Mouse (Mus musculus) limb, embryonic 11.5 days (tissue): Measurements from ENCODE around the gene Phc3. TPM values are rescaled to one million over a fixed set of nuclear protein-coding genes. Genes with fewer than 3 reads are reported as not detected.

Experiments
- ATAC-seq: fragments of 200-750 bp; cut with Nextera tagmentation; 2 replicates; pipeline ENCODE4 v1.8.0; 2017; ENCODE audit warnings: low read depth; ENCODE audit not compliant: insufficient number of reproducible peaks, low FRiP score, low TSS enrichment
- DNase-seq: peaks from one replicate; pipeline ENCODE4 v3.0.0-alpha.2; 2015; ENCODE audit warnings: low spot score
- H3K27ac ChIP-seq: fragments of 300-500 bp; sonication (generic); replicated peaks from 2 replicates; pipeline ENCODE4 v1.5.1; 2014; ENCODE audit warnings: low read depth, mild to moderate bottlenecking, low read length
- H3K27me3 ChIP-seq: fragments of 300-500 bp; sonication (generic); 2 replicates; pipeline ENCODE4 v1.6.1; 2014; ENCODE audit warnings: mild to moderate bottlenecking, low read length, mixed read lengths; ENCODE audit not compliant: control insufficient read depth, insufficient read depth
- H3K36me3 ChIP-seq: fragments of 300-500 bp; sonication (generic); 2 replicates; pipeline ENCODE4 v1.6.1; 2014; ENCODE audit warnings: mild to moderate bottlenecking, low read length, moderate library complexity, mixed read lengths; ENCODE audit not compliant: control insufficient read depth, insufficient read depth
- H3K4me1 ChIP-seq: fragments of 300-500 bp; sonication (generic); 2 replicates; pipeline ENCODE4 v1.6.1; 2014; ENCODE audit warnings: low read length, mixed read lengths; ENCODE audit not compliant: control insufficient read depth, insufficient read depth
- H3K4me2 ChIP-seq: fragments of 300-500 bp; sonication (generic); 2 replicates; pipeline ENCODE4 v1.6.1; 2014; ENCODE audit warnings: low read depth, mild to moderate bottlenecking, moderate library complexity; ENCODE audit not compliant: severe bottlenecking
- H3K4me3 ChIP-seq: fragments of 300-500 bp; sonication (generic); 2 replicates; pipeline ENCODE4 v1.5.1; 2014; ENCODE audit warnings: low read depth, low read length
- H3K9ac ChIP-seq: fragments of 300-500 bp; sonication (generic); 2 replicates; pipeline ENCODE4 v1.6.1; 2014; ENCODE audit warnings: mild to moderate bottlenecking, low read length
- H3K9me3 ChIP-seq: fragments of 300-500 bp; sonication (generic); 2 replicates; pipeline ENCODE4 v1.6.1; 2016; ENCODE audit warnings: low read length; ENCODE audit not compliant: control insufficient read depth
- WGBS: fragments of 180-500 bp; shearing (Covaris S2); extraction: QIAGEN DNeasy Blood & Tissue Kit; methylation state at CpG from one replicate; pipeline ENCODE4 v1.1.7; 2014; 5-methylcytosine and 5-hydroxymethylcytosine counted together
- polyA plus RNA-seq: library from polyadenylated mRNA; unstranded; fragments of >200 nt; fragmentation: Nextera tagmentation; extraction: Ambion mirVana; gene quantifications from 2 replicates; pipeline ENCODE4 v1.2.1, GENCODE M21; 2014

Gene Phc3
- polyA plus RNA-seq, 1 experiment from 2014 or later: 4.6 TPM

DNA sequence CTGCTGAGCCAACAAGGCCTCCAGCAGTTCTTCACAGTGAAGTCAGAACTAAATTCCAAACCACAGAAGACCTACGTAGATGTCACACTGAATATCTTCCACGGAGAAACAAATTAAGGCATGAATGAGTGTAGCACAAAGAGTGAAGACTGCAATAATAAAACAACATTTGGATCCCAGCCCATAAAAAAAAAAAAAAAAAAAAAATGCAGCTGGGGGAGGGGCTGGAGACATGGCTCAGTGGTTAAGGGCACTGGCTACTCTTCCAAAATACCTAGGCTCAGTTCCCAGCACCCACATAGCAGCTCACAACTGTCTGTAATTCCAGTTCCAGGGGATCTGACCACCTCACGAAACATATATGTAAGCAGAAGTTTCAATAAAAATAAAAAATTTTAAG, 5.0 kb downstream of the Phc3 start:
- Histone ChIP-seq H3K4me3 (no peak overlapping the region), H3K4me1 (peaks cover 6% of the 10 kb centered on the region; the same call in 1 of the 2 replicates), H3K27ac (no peak overlapping the region), H3K9me3 (no peaks in the 10 kb centered on the region), H3K36me3 (peaks cover 8% of the 10 kb centered on the region; the same call in 1 of the 2 replicates), H3K27me3 (no peaks in the 10 kb centered on the region), H3K9ac (no peak overlapping the region), H3K4me2 (no peak overlapping the region)
- DNase-seq (no peak), ATAC-seq (no peak)
- WGBS: 93% methylated on average over 3 of the region's 3 CpGs

DNA sequence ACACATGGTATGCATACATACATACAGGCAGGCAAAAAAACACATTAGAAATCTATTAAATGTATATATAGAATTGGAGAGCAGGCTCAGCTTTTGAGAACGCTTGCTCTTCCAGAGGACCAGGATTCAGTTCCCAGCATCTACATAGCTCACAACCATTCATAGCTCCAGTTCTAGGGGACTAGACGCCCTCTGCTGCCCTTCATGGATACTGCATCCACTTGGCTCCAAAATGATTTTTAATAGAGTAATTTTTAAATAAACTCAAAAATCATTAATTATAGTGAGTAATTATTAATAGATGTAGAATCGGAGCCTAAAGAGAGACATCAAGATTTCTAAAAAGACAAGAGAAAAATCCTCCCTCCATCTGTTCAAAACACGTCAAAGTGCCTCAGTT, 6.1 kb downstream of the Phc3 start:
- no peak overlapping the region for H3K4me2 ChIP-seq
- no peaks in the 10 kb centered on the region for H3K9me3 ChIP-seq
- peaks cover 12% of the 10 kb centered on the region; the same call in 1 of the 2 replicates for H3K36me3 ChIP-seq
- H3K27ac ChIP-seq: no peak overlapping the region
- 88% methylated on average over 4 of the region's 4 CpGs for WGBS
- H3K4me3 ChIP-seq: no peak overlapping the region
- H3K4me1 ChIP-seq: peaks cover 3% of the 10 kb centered on the region; the same call in 1 of the 2 replicates
- ATAC-seq (no peak), DNase-seq (no peak)
- H3K9ac ChIP-seq: no peak overlapping the region
- H3K27me3 ChIP-seq: no peaks in the 10 kb centered on the region

DNA sequence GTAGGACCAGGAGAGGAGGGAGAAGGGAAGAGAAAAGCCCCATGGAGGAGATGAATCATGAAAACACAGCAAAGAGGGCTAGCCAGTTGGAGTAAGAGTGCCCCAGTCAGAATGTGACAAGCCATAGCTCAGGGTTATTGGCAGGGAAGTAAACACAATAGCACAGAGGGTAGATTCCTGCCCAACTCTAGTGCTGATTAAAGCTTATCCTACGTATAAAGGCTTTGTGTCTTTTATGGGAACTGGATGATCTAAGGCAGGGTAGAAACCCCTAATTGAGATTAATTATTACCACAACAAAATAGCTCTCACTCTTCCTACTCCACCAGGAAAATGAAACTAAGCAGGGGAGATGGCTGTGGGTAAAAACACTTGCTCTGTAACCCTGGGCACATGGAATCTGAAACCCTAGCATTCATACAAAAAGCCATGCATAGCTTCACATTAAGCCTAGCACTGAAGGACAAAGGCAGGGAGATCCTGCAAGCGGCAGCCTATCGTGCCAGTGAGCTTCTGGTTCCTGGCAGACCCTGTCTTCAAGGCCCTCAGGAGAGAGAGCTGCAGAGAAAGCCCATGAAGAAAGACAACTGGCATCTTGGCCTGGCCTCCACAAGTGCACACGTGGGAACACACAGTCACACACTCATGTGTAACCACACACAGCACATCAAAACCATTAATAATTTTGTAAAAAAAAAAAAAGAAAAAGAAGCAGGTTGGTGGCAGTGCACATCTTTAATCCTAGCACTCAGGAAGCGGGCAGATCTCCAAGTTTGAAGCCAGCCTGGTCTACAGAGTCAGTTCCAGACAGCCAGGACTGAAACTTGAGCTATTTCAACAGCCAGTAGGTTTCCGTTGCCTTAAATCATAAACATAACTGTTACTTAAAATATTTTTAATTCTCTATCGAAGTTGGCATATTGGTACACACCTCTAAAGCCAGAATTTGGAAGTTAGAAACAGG, 9.1 kb downstream of the Phc3 start:
- DNase-seq (no peak), ATAC-seq (no peak)
- Histone ChIP-seq H3K36me3 (peaks cover 17% of the 10 kb centered on the region; the same call in 1 of the 2 replicates), H3K9me3 (no peaks in the 10 kb centered on the region), H3K27me3 (no peaks in the 10 kb centered on the region), H3K4me2 (no peak overlapping the region), H3K27ac (no peak overlapping the region), H3K4me3 (no peak overlapping the region), H3K4me1 (no peaks in the 10 kb centered on the region), H3K9ac (no peak overlapping the region)
- 84% methylated on average over 7 of the region's 7 CpGs for WGBS

DNA sequence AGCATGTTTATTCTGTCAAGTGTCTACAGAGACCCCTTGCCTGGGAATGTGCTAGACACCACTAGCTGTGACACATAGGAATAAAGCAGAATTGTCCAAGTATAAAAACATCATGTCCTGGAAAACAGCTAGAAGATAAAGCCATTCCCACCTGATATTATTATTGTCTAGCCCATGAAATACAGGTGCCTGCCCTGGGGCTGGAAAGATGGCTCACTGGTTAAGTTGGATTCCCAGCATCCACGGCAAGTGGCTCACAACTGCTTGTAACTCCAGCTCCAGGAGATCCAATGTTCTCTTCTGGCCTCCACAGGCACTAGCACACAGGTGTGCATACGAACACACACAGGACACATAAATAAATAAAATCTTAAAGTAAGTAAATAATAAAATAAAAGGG, 10.5 kb downstream of the Phc3 start:
- 89% methylated on average over 2 of the region's 2 CpGs for WGBS
- Histone ChIP-seq H3K9me3 (no peaks in the 10 kb centered on the region), H3K4me3 (no peak overlapping the region), H3K9ac (no peak overlapping the region), H3K27ac (no peak overlapping the region), H3K4me2 (no peak overlapping the region), H3K27me3 (no peaks in the 10 kb centered on the region), H3K4me1 (no peaks in the 10 kb centered on the region), H3K36me3 (peaks cover 17% of the 10 kb centered on the region; the same call in 1 of the 2 replicates)
- DNase-seq (no peak), ATAC-seq (no peak)

DNA sequence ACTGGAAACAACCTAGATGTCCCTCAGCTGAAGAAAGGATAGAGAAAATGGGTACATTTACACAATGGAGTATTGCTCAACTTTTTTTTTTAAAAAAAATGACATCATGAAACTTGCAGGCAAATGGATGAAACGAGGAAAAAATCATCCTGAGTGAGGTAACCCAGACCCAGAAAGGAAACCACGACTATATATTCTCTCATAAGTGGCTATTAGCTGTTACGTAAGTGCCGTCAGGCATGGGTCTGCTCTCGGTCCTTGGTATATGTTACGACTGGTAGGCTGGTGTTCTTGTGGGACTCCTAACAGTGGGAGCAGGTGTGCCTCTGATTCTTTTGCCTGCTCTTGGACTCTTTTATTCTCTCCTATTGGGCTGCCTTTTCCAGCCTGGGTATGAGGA, 12.9 kb downstream of the Phc3 start:
- Histone ChIP-seq H3K27me3 (no peaks in the 10 kb centered on the region), H3K4me2 (no peak overlapping the region), H3K27ac (no peak overlapping the region), H3K4me3 (no peak overlapping the region), H3K9me3 (no peaks in the 10 kb centered on the region), H3K4me1 (no peaks in the 10 kb centered on the region), H3K9ac (no peak overlapping the region), H3K36me3 (peaks cover 8% of the 10 kb centered on the region; the same call in 1 of the 2 replicates)
- DNase-seq (no peak), ATAC-seq (no peak)
- WGBS: 93% methylated on average over 6 of the region's 6 CpGs

DNA sequence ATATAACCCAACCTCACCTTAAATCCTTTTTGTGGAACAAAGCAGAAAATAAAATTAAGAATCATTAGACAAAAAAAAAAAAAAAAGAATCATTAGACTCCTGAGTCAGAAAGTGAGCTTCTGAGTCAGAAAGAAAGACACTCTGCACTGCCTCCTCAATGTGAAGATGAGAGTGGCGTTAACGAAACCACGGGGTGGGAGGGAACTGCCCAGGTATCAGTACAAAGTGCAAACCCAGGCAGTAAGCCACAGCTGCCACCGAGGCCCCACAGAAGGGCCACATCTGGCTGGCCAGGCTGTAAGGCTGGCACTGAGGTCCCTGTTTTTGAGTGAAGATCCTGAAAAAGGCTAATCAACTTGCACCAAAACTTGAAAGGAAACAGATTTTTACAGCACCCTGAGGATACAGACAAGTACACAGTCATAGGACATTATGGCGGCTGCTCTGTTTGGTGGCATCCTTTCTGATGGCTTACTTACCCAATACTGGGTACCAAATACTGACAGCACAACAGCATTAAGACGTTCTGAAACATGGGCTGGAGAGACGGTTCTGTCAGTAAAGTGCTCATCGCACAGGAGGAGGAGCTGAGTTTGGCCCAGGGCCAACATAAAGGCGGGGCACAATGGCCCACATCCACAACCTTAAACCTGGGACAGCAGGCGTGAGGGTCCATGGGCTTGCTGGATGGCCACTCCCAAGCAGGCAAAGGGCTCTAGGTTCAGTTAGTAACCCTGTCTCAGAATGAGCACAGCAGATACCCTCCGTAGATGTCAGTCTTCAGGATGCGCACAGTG, 16.7 kb downstream of the Phc3 start:
- Histone ChIP-seq H3K9ac (no peak overlapping the region), H3K27ac (no peak overlapping the region), H3K4me2 (no peak overlapping the region), H3K9me3 (no peaks in the 10 kb centered on the region), H3K4me1 (no peaks in the 10 kb centered on the region), H3K4me3 (no peak overlapping the region), H3K27me3 (no peaks in the 10 kb centered on the region), H3K36me3 (peaks cover 12% of the 10 kb centered on the region; the same call in 1 of the 2 replicates)
- DNase-seq (no peak), ATAC-seq (no peak)
- WGBS: 92% methylated on average over 12 of the region's 12 CpGs

DNA sequence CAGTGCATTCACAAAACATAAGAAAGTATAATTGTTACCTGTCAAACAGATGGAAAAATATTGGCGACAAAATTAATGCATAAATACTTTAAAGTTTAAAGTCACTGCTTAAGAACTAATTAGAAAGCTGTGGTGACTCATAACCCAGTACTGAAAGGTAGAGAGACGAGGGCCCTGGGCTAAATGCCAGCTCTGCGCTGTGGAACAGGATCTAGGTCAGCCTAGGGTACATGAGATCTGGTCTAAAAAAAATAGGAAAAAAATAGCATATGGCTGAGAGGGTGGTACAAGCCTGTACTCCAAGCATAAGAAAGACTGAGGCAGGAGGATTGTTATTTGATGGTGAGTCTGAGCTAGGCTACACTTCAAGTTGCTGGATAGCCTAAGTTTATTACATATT, 17.6 kb downstream of the Phc3 start:
- no peak for DNase-seq
- Histone ChIP-seq H3K36me3 (peaks cover 10% of the 10 kb centered on the region; the same call in 1 of the 2 replicates), H3K4me1 (no peaks in the 10 kb centered on the region), H3K9me3 (no peaks in the 10 kb centered on the region), H3K27ac (no peak overlapping the region), H3K4me2 (no peak overlapping the region), H3K9ac (no peak overlapping the region), H3K4me3 (no peak overlapping the region), H3K27me3 (no peaks in the 10 kb centered on the region)
- ATAC-seq: no peak
- WGBS: 89% methylated on average over 3 of the region's 3 CpGs

DNA sequence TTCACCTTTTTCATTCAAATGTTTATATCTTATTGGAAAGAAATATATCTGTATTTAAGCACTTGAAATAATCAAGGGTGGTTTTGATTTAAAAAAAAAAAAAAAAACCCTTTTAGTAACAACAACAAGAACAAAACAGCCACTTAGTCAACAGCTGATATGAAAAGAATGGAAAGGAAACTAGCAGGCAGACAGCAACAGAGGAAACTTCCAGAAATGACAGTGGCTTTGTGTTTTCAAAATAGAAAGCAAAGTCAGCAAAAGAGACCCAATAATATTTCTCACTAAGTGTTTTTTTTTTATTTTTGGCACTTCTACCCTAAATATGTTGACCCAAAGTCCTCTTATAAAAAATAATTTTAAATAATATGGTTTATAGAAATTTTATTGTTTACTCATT, 34.8 kb downstream of the Phc3 start:
- no peak overlapping the region for H3K4me2 ChIP-seq
- no peak overlapping the region for H3K9ac ChIP-seq
- no peaks in the 10 kb centered on the region for H3K27me3 ChIP-seq
- H3K9me3 ChIP-seq: no peaks in the 10 kb centered on the region
- no peak for DNase-seq
- H3K27ac ChIP-seq: no peak overlapping the region
- no peak overlapping the region for H3K4me3 ChIP-seq
- H3K4me1 ChIP-seq: no peaks in the 10 kb centered on the region
- H3K36me3 ChIP-seq: peaks cover 12% of the 10 kb centered on the region
- ATAC-seq: no peak
